Mouse (Mus musculus) thymus, postnatal 0 days (tissue): ENCODE measurements at regions not wholly inside any gene's neighbourhood (a gene's known extent, or its start where the extent isn't known, plus 50 kb on each side); places are given as distances from the start of the nearest gene placed in this dataset.
A peak's percentile ranks its signal among the peaks of the same experiment; 100 is the strongest.

Source experiments
- DNase-seq: peaks from one replicate; pipeline ENCODE4 v3.0.0-alpha.2; 2015; ENCODE audit warnings: low spot score

DNA sequence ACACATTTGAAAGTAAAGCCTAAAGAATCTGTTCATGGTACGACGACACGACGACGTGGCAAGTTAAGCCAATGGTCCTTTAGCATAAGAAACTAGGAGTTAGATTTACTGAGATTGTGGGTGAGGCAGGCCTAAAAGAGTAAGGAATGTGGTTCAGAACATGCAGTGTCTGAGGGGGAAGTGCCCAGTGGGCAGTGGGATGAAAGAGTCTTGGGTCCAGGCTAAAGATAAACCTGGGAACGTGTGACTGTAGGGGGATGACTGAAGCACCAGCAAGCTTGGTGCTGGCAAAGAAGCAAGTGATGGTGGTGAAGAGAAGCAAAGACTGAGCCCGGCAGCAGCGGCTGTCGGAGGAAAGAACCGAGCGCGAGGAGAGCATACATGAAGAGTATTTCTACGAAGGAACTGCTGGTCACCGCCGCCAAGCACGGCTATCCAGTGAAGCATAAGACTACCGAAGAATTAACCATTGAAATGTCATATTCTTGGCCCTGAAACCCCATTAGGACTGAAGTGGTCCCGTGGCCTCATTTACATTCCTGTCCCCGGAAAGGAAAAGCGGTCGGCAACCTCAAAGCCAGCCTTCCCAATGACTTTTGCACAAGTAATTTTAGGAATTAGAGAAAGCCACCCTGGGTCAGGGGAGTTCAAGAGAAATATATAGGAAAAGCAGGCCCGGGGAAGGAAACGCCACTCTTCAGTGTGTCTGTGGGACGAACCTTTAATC lies 76.2 kb upstream of the Armc2 start:
- no peak for DNase-seq

DNA sequence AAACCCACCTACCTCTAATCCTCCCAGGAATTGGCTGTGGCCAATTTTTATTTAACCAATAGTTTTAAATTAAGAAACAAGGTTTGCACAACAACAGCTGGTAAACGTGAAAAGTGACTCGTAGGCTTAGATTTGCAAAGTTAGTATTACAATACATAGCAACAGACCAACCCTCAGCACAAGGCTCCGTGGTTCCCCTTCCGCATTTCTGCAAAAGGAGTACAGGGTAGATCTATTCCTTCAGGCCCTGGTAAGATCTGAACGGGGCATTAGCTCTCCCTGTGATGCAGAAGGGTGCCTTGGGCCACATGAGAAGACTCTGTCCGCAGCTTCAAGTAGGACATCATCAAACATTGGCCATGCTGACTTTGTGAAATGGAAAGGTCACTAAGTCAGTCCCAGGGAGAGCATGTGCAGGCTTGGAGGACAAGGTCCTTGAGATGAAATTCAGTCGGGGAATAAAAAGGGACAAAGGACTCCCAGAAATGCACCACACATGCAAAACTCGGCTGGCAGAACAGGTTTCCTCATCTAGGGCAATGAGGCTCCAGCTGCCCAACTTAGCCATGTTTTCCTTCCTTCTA lies 75.0 kb upstream of the Armc2 start:
- no peak for DNase-seq

DNA sequence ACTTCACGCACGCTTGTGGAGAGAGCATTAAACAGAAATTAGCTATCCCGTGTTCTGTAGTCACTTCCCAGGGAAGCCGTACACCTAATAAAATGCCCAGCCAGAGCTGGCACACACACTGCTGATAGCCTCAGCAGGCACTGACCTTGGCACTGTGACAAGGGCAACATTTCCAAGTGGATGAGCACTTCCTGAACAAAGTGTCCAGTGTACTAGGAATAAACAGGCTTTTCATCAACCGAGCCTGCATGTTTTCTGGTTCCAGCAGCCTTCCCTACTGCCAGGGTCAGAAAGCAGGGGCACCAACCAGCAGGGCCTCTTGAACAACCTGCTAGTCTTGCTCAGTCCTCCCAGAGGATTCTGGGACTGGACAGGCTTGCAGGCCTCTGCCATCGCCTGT lies 74.3 kb upstream of the Armc2 start:
- no peak for DNase-seq

DNA sequence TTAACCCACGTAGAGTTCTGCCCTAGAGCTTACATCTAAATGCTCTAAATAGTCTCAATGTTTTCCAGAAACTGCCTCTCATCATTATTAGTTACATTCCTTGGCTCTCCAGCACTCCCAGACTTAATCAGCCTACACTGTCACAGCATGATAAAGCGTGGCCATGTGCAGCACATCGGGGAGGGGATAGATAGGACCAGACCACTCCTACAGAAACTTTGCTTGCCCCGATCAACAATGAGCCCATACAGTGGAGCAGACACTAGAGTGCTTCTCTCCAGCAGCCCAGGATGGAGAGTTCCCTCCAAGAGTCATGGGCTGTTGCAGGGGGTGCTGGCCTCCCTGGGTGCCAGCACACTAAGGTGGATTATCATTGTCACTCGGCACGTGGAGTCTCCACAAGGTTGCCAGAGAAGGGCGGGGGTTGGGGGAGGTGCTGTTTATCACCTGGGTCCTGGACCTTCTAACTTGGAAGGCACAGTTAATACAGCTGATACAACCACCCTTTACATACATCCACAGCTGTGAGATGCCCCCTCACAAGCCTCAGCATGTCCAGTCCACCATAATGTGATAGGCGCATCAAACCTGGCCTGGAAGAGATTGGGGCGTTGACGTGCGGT lies 73.4 kb upstream of the Armc2 start:
- DNase-seq, result no peak

DNA sequence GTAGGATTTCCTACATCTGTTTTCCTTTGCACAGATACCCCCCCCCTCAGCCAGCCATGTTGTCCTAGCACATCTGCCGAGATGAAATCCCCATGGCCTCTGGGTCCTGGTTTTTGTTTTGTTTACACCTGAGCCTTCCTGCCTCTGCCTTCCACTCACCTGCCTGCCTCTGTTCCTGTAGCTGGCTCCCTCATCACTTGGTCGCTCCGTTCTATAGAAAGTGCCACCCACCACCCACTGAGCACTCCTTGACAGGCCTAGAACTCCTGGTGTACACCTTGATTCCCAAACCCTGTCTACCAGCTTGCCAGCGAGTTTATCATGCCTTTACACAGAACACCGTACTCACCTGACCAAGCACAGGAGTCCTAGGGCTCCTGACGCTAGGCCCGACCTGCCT lies 72.6 kb upstream of the Armc2 start:
- no peak for DNase-seq

DNA sequence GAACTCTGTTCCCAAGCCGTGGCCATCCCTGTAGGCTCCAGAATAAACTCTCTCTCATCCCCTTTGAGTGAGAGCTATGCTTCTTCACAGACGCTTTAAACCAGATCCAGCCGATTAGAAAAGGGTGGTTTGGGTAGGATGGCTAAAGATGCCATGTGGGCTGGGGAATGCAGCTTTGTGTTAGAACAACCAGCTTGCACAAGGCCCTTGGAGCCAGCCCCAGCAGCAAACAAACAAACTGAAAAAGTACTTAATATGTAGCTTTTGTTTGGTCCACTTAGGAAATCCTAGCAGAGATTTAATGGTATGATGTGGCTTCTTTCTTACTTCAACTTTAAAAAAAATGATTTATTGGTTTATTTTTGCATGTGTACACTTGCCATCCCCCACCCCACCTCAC lies 71.9 kb upstream of the Armc2 start:
- DNase-seq, result no peak

DNA sequence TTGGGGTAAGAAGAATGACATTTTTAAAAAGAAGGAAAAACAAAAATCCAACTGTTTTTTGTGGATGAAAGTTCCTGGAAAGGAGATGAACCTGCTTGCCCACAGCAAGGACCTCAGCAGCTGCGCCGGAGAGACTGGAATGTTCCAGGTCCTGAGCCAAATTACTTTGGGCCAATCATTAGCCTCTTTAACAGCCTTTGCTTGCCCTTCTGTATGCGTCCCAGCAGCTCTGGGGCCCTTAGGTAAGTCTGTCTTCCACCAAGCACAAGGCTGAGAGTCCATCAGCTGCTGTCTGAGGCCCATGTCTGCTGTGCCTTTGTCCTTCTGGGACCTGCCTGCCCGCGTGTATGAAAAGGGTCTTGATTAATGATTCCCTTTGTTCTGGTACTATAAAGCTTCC lies 71.4 kb upstream of the Armc2 start:
- DNase-seq, result no peak

DNA sequence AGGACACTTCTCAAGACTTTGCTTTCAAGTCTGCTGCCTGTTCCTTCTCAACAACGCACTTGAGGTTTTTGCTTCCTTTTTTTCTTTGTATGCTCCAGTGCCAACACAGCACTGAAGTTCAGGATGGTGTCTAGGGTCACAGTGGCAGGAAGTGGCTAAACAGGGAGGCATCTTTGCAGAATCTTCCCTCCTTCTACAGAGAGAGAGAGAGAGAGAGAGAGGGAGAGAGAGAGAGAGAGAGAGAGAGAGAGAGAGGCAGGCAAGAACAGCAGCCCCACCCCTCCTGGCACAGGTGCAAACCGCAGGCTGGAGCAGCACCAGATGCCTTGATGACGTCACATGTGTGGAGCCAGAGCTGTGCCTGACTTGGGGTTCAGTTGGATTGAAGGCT lies 71.0 kb upstream of the Armc2 start:
- DNase-seq, result peak; percentile 67

DNA sequence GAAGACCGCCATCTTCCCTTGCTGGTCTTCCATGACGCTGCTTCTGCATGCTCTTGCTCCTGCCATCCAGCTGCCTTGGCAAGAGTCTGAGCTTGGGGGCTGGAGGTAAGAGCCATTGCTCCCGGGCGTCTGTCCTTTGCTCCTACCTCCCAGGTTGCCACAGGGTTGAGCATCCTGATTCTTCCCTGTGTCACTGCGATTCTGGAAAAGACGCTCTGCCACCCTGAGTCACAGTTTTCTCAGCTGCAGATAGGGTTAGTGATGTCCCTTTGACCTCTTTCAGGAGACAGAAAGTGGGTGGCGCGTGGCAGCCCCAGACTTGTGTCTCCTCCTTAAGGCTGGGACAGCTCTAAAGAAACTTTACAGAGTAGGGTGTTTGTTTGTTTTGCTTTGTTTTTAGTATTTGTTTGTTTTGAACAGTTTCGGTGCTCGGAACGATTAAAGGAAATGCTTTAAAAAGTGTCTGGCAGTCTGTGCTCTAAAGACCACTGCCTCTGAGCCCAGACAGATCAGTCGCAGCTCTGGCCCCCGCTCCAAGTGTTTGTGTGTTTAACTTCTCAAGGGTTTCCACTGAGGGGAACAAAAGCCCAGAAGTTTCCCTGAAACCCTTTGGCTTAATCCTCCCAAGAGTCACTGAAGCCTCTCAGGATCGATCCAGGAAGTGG lies 70.5 kb upstream of the Armc2 start:
- DNase-seq, result no peak

DNA sequence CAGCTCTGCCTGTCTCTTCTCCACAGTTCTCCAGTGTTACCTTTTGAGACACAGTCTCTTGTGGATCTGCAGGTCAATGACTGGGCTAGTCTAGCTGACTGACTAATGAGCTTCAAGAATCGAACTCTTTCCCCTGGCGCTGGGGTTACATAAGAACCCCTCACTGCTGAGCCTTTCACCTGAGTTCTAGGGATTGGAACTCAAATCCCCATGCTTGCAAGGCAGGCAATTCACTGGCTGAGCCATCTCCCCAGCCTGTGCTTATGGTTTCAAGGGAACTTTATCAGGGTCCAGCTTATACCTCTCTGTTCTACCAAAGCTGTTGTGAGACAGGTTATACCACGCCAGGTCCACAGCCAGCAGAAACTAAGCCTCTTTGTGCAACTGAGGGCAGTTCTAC lies 69.7 kb upstream of the Armc2 start:
- no peak for DNase-seq

DNA sequence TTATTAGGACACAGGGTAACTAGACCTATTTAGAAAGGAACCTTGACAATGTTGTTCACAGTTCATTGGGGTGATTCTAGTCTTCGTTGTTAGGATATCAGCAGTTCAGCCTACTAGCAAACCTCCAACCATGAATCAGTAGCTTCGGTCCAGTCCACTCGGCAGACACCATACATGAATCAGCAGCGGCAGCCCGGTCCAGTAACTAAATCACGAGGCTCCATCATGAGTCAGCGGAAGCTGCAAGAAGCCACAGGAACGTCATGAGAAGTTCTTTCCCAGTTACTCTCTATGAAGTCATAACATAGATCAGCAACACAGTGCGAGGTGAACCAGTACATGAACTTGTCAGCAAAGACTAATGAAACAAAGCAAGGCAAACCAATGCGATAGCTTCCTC lies 68.4 kb upstream of the Armc2 start:
- no peak for DNase-seq

DNA sequence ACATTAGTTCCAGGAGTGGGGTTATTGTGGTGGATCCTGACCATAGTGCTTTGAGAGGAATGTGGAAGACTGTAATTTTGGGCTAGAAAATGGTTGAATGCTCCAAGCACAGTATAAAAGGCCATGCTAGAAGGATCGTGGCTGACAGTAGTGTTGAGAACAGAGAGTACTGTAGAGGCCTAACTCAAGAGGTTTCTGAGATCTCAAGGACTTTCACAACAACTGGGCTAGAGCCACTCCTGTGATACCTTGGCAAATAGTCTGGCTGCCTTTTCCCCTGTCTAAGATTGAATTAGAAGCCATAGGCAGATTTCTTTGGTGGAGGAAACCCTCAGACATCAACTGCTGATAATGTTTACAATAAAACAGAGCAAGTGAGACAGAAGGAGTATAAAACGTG lies 67.1 kb upstream of the Armc2 start:
- no peak for DNase-seq

DNA sequence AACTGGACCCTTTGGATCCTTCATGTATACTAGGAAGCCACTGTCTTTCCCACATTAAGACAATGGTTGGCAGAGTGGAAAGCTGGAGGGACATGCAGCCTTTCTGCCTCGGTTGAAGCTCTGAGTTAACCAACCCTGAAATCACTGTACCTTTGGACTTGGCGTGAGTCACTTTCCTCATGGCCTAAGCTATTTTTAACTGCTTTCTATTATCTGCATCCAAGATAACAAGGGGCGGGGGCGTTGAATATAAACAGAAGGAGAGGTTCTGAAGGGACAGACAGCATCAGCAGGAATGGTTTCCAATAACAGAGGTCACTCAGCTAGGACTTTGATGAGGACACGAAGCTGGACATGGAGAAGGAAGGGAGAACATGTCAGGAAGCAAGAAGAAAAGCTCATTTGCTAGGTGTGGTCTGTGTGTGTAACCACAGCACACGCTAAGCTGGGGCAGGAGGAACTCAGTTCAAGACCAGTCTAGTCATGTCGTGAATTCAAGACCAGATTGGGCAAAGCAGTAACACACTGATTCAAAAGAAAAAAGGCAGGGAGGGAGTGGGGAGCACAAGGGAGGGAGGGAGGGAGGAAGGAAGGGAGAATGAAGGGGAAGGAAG lies 64.1 kb upstream of the Armc2 start:
- no peak for DNase-seq

DNA sequence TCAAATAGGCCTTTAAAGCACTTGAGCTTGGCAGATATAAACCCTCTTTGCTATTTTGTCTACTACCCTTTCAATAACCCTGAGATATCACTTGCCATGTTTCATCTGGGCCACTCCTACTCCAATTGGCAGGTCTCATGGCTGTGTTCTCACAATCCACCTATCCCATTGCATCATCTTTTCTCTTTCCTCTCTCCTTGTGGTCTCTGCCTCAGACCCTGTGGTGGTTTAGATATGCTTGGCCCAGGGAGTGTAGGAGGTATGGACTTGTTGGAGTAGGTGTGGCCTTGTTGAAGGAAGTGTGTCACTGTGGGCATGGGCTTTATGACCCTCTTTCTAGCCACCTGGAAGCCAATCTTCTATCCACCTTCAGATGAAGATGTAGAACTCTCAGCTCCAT lies 61.5 kb upstream of the Armc2 start:
- no peak for DNase-seq

DNA sequence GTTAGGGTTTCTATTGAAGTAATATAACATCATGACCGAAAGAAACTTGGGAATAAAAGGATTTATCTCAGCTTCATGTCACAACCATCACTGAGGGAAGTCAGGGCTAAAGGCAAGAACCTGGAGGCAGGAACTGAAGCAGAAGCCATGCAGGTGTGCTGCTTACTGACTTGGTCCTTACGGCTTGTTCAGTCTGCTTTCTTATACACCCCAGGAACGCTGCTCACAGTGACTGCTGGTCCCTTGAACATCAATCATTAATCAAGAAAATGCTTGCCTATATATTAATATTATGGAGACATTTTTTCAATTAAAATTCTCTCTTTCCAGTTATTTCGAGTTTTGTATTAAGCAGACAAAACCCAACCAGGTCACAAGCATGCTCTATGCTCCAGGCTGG lies 58.5 kb upstream of the Armc2 start:
- DNase-seq, result no peak

DNA sequence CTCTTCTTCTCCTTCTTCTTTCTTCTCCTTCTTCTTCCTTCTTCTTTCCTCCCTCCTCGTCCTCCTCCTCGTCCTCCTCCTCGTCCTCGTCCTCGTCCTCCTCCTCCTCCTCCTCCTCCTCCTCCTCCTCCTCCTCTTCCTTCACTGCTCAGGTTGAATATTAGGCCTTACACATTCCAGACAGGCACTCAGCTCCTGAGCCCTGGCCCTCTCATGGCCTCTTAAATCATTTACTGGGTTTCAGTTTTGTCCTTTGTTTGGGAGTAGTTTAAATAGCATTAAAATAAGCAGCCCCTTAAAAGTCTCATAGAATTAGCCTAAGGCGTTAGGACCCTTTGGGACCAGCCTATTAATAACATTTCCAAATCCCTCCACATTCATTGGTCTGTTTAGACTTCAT lies 57.3 kb upstream of the Armc2 start:
- no peak for DNase-seq

DNA sequence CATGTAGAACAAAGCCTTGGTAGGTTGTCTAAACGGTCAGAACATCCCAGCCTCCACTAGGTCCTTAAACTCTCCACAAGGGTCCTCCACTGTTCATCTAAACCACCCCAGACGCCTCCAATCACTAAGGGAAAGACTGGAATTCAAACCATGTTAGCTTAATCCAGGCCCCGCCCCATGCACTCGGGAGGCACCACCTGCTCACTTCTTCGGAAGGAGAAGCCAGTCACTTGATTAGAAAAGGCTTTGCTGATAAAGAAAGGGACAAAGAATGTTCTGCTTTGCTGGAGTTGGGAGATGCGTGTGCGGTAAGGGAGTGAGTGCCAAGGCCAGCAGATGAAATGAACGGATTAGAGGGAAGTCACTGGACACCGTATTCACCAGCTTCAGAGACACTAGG lies 54.5 kb upstream of the Armc2 start:
- DNase-seq, result no peak

DNA sequence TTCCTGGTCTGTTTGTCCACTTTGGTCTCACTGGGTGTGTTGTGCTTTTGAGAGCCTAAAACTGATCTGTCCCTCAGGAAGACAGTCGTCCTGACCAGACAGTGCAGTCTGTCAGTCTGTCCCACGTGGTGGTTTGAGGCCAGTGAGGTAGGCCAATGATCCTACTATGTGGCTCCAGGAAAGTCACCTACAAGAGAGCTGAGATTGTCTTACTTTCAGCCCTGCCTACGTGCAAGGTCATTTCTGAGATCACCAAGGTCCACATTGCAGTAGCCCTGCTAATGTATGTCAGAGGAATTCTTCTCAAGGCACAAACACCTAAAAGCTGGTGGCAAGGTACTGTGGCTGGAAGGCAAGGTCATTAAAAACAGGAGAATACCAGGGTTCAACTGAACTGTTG lies 53.9 kb upstream of the Armc2 start:
- DNase-seq, result no peak

DNA sequence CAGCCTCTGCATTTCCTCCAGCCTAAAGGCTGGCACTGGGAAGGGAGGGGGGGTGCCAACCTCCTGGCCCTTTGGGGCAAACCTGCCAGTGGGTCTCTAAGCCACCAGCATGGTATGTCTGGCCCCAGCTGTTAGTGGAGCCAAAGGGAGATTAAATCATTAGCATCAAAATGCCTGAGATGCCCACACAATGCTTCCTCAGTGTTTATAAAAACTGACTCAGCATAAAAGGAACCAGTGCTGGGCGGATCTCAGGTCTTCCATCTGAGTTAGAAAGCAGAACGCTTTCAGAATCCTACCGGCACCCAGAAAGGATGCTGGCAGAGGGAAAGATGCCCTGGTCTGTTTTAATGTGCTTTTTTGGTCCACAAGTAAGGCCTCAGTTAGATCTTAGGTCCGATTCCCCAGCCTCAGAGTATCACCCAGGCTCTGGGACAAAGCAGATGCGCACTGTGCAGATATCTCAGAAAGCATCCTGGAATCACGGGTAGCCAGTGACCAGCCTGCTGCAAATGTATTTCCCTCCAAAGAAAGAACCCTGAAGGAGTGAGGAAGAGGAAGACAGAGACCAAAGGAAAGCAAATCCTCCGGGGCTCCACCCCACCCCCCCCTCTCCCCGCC lies 53.3 kb upstream of the Armc2 start:
- DNase-seq, result peak; percentile 20

DNA sequence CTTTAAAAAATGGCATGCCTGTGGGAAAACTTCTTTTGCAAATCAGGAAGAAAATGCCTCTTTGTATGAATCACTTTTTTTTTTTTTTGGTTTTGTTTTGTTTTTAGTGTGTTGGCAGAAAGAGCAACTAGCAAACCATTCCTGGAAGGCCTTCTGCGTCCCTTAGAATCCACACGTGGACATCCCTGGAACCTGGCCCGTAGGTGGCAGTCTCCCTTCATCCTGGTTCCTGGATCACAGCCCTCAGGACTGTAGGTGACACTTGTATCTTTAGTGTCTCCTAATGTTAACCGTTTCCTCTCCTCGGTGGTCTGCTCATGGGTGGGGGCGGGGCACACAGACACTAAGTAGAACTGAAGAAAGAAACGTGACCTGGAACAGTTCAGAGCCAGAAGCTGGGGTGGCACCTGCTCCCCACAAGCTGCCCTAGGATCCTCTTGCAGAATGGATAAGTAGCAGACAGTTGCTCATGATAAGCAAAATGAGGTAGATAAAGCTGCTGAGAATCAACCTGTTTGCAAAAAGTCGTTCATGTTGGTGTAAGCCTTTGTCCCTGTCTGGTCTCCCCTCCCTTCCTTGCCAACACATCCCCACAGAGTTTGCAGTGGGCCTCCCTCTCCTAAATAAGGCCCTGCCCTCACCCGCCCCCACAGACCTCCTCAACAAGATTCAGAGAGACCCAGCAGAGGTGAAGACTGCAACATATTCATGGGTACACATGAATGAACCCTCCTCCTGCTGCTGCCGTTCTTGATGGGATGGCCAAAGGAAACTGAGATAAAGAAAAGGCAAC lies 52.6 kb upstream of the Armc2 start:
- peak; percentile 23 for DNase-seq

DNA sequence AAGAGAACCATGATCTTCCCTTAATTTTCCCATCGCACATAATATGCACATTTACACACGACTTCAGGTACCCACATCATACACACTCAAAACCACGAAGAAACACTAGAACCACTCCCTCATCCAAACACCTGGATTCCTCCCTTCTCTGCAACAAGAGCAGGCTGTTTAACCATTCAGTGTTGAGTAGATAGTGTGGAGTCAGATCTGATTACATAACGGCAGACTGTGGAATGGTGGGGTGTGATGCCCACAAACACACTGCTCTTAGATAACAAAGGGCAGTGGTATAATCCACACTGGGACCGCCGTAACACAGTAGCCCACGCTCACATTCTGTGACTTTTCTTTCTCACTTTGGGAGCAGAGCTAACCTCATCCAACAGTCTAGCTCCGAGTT lies 51.5 kb upstream of the Armc2 start:
- DNase-seq, result peak; percentile 42
